Mouse (Mus musculus) G1E (cell line): Measurements from ENCODE around the gene Kcnk3. TPM values are rescaled to one million over a fixed set of nuclear protein-coding genes. Genes with fewer than 3 reads are reported as not detected.

ENCODE experiments used
- ATAC-seq: 2 replicates; pipeline ENCODE4 v1.8.0; 2016; ENCODE audit warnings: mild to moderate bottlenecking; ENCODE audit not compliant: insufficient number of reproducible peaks, poor library complexity, low FRiP score, severe bottlenecking; ENCODE audit errors: extremely low read depth
- DNase-seq: peaks from one replicate; pipeline ENCODE4 v3.0.0; 2012; ENCODE audit warnings: low spot score
- H3K27me3 ChIP-seq: 2 replicates; pipeline ENCODE4 v1.6.1; 2012; ENCODE audit warnings: mild to moderate bottlenecking, low read length, inconsistent platforms; ENCODE audit not compliant: insufficient read depth
- H3K36me3 ChIP-seq: replicated peaks from 2 replicates; pipeline ENCODE3; 2012; ENCODE audit warnings: mild to moderate bottlenecking, inconsistent platforms
- H3K4me1 ChIP-seq: 2 replicates; pipeline ENCODE4 v1.6.1; 2012; ENCODE audit warnings: low read depth, low read length, inconsistent platforms, mixed read lengths; ENCODE audit not compliant: insufficient read depth
- H3K4me3 ChIP-seq: 2 replicates; pipeline ENCODE4 v1.5.1; 2012; ENCODE audit warnings: low read depth, mild to moderate bottlenecking, inconsistent platforms, low read length, moderate library complexity, mixed read lengths
- H3K9me3 ChIP-seq: replicated peaks from 2 replicates; pipeline ENCODE4 v1.6.1; 2012; ENCODE audit warnings: inconsistent platforms
- CTCF ChIP-seq: IDR thresholded peaks from 2 replicates; pipeline ENCODE4 v1.5.1; 2012; ENCODE audit warnings: low read depth, low read length, inconsistent platforms, mixed read lengths
- GATA1 ChIP-seq: IDR thresholded peaks from 2 replicates; pipeline ENCODE4 v1.6.1; 2012; ENCODE audit warnings: borderline replicate concordance, low read length, inconsistent platforms, mixed read lengths
- GATA2 ChIP-seq: IDR thresholded peaks from 2 replicates; pipeline ENCODE4 v1.6.1; 2012; ENCODE audit warnings: low read depth, low read length, inconsistent platforms, borderline replicate concordance
- POLR2AphosphoS5 ChIP-seq: IDR thresholded peaks from 2 replicates; pipeline ENCODE4 v1.6.1; 2012; ENCODE audit warnings: low read depth, low read length, inconsistent platforms; ENCODE audit not compliant: insufficient replicate concordance
- TAL1 ChIP-seq: conservative IDR thresholded peaks from 2 replicates; pipeline ENCODE4 v1.6.1; 2012; ENCODE audit warnings: low read depth, low read length, inconsistent platforms, mixed read lengths
- polyA plus RNA-seq: library from polyadenylated mRNA; stranded (reverse); fragments of >175 nt; gene quantifications from 2 replicates; pipeline ENCODE4 v1.2.3, GENCODE M21; 2012
- total RNA-seq, 2 experiments: library from RNA; stranded (forward) in 1 of 2; stranded (reverse) in 1 of 2; fragments of 200-1000 nt in 1 of 2; fragments of >200 nt in 1 of 2; fragmentation: Nextera tagmentation in 1 of 2; gene quantifications; 2 replicates each; pipeline ENCODE4 v1.2.3; 2014 to 2017

Kcnk3 gene
- total and polyA plus RNA-seq, 3 experiments = 0.16 TPM; not detected in 2

DNA sequence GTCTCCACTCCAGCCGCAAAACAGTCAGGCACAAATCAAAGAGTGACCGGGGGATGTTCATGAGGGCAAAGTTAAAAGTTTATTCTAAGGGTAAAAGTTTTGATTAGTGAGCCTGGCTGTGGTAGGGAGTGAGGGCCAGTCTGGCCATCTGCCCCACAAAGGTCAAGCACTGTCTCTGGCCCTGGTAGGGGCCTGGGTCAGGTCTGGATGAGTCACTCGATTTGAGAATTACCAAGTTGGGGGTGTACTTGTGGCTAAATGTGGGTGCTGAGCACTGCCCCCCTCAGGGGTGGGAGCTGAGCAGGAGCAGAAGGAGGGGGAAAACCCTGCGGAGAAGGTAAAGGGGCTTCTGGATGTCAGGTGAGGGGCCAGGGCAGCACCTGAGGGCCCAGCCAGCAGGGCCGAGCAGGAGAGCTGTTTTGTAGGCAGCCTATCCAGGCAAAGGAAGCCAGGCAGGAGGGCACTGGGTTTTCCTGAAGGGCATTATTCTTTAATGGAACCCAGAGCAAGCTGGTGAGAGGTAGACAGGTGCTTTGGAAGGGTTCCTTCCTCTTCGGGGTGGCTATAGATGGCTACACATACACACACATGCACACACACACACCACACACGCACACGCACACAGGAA is 30.5 kb downstream of the Kcnk3 start:
- Histone ChIP-seq H3K4me3 (no peak overlapping the region), H3K27me3 (peaks cover 28% of the 10 kb centered on the region), H3K9me3 (no peaks in the 10 kb centered on the region; the same call in 1 of the 2 replicates), H3K4me1 (no peaks in the 10 kb centered on the region; the same call in 1 of the 2 replicates), H3K36me3 (no peaks in the 10 kb centered on the region)
- DNase-seq (no peak), ATAC-seq (no peak)
- TF ChIP-seq TAL1 = no peak
- TF ChIP-seq GATA2 = no peak
- TF ChIP-seq CTCF = no peak
- TF ChIP-seq GATA1 = no peak
- TF ChIP-seq POLR2AphosphoS5 = no peak

- no peak for ATAC-seq
- H3K27me3 ChIP-seq = peaks cover 26% of the 10 kb centered on the region
- no peak for TF ChIP-seq TAL1
- TF ChIP-seq CTCF = no peak
- no peak for TF ChIP-seq GATA2
- TF ChIP-seq POLR2AphosphoS5 = no peak
- no peak for TF ChIP-seq GATA1
Observed at GRCm38 (mm10) chr5:30619211-30619610, 31.2 kb downstream of the Kcnk3 start.

DNA sequence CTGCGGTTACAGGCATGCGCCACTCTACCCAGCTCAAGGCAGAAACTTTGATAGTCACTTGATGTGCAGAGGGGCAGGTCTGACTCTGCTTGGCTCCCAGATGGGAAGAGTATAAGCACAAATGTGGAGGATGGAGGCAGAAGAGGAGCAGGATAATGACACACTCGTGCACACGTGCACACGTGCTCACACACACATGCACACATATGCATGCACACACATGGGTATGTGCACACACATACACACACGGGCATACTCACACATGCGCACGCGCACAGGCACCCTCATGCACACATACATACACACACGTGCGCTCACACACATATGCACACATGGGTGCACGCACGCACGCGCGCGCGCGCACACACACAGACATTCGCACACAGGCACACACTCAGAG is 32.6 kb downstream of the Kcnk3 start:
- no peak overlapping the region for H3K4me3 ChIP-seq
- TF ChIP-seq GATA2 = no peak
- TF ChIP-seq POLR2AphosphoS5 = no peak
- TF ChIP-seq GATA1 = no peak
- H3K36me3 ChIP-seq = no peaks in the 10 kb centered on the region
- H3K27me3 ChIP-seq = peaks cover 18% of the 10 kb centered on the region
- ATAC-seq (no peak), DNase-seq (no peak)
- no peaks in the 10 kb centered on the region; the same call in 1 of the 2 replicates for H3K4me1 ChIP-seq
- H3K9me3 ChIP-seq = no peaks in the 10 kb centered on the region; the same call in 1 of the 2 replicates

More at GRCm38 (mm10) chr5:30619211-30619610, 31.2 kb downstream of the Kcnk3 start:
- DNase-seq = no peak
- no peaks in the 10 kb centered on the region for H3K36me3 ChIP-seq
- no peaks in the 10 kb centered on the region; the same call in 1 of the 2 replicates for H3K9me3 ChIP-seq
- no peak overlapping the region for H3K4me3 ChIP-seq
- H3K4me1 ChIP-seq = no peaks in the 10 kb centered on the region; the same call in 1 of the 2 replicates

GRCm38 (mm10) chr5:30621211-30621790 is 33.3 kb downstream of the Kcnk3 start:
- Histone ChIP-seq H3K4me1 (no peaks in the 10 kb centered on the region; the same call in 1 of the 2 replicates), H3K4me3 (no peak overlapping the region), H3K9me3 (no peaks in the 10 kb centered on the region; the same call in 1 of the 2 replicates), H3K27me3 (peaks cover 16% of the 10 kb centered on the region; the same call in 1 of the 2 replicates), H3K36me3 (no peaks in the 10 kb centered on the region)
- ATAC-seq = no peak
- no peak for DNase-seq
- no peak for TF ChIP-seq TAL1
- TF ChIP-seq GATA1 = no peak
- no peak for TF ChIP-seq CTCF
- no peak for TF ChIP-seq POLR2AphosphoS5
- TF ChIP-seq GATA2 = no peak

DNA sequence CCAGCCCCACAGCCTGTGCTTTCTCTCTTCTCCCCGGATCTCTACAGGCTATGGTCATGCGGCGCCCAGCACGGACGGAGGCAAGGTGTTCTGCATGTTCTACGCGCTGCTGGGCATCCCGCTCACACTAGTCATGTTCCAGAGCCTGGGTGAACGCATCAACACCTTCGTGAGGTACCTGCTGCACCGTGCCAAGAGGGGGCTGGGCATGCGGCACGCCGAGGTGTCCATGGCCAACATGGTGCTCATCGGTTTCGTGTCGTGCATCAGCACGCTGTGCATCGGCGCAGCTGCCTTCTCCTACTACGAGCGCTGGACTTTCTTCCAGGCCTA is 33.8 kb downstream of the Kcnk3 start:
- TF ChIP-seq POLR2AphosphoS5 (no peak), CTCF (no peak), GATA1 (no peak), GATA2 (no peak), TAL1 (no peak)
- no peaks in the 10 kb centered on the region; the same call in 1 of the 2 replicates for H3K4me1 ChIP-seq
- H3K4me3 ChIP-seq = no peak overlapping the region; the same call in 1 of the 2 replicates
- ATAC-seq (no peak), DNase-seq (no peak)
- H3K36me3 ChIP-seq = no peaks in the 10 kb centered on the region
- peaks cover 20% of the 10 kb centered on the region for H3K27me3 ChIP-seq
- no peaks in the 10 kb centered on the region; the same call in 1 of the 2 replicates for H3K9me3 ChIP-seq

DNA sequence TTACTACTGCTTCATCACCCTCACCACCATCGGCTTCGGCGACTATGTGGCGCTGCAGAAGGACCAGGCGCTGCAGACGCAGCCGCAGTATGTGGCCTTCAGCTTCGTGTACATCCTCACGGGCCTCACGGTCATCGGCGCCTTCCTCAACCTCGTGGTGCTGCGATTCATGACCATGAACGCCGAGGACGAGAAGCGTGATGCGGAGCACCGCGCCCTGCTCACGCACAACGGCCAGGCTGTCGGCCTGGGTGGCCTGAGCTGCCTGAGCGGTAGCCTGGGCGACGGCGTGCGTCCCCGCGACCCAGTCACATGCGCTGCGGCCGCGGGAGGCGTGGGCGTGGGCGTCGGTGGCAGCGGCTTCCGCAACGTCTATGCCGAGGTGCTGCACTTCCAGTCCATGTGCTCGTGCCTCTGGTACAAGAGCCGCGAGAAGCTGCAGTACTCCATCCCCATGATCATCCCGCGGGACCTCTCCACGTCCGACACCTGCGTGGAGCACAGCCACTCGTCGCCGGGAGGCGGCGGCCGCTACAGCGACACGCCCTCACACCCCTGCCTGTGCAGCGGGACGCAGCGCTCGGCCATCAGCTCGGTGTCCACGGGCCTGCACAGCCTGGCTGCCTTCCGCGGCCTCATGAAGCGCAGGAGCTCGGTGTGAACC is 34.3 kb downstream of the Kcnk3 start:
- no peak for ATAC-seq

More for the DNA sequence above, 34.3 kb downstream of the Kcnk3 start:
- DNase-seq = no peak
- H3K27me3 ChIP-seq = peaks cover 20% of the 10 kb centered on the region
- H3K36me3 ChIP-seq = no peaks in the 10 kb centered on the region
- TF ChIP-seq GATA1 = no peak
- no peak for TF ChIP-seq POLR2AphosphoS5
- no peak for TF ChIP-seq TAL1
- no peaks in the 10 kb centered on the region; the same call in 1 of the 2 replicates for H3K9me3 ChIP-seq
- H3K4me1 ChIP-seq = no peaks in the 10 kb centered on the region; the same call in 1 of the 2 replicates
- no peak overlapping the region; the same call in 1 of the 2 replicates for H3K4me3 ChIP-seq
